Comparison of ENCODE assay signal across 23 mouse cellular contexts in the genomic region with DNA sequence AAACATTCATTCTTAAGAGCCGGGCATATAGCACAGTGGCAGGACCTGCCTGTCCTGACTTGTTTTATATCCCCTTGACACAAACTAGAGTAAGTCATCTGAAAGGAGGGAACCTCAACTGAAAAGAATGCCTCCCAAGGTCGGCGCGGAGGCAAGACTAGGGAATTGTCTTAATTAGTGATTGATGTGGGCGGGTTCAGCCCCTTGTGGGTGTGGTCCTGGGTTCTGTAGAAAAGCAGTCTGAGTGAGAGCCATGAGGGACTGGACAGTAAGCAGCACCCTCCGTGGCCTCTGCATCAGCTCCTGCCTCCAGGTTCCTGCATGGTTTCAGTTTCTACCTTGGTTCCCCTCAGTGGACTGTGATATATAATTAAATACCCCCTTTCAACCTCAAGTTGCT. TPM values are rescaled to one million over a fixed set of nuclear protein-coding genes. Genes with fewer than 3 reads are reported as not detected.
DNase-seq lines count a peak whose midpoint lies in the region; ATAC-seq and TF ChIP-seq lines count a peak whose summit lies in the region.
"Had no signal": no experiment of that assay in that cellular context is flagged by ENCODE, and none has a peak within 500 bp of the region (broad histone marks: within the 10 kb centered on the region; RNA-seq: fewer than 3 reads in every experiment).

No protein-coding gene starts in this region.

- no peaks in the 10 kb centered on the region for H3K27me3 ChIP-seq in embryonic facial prominence, embryonic 15.5 days
- H3K27me3 ChIP-seq in embryonic facial prominence, embryonic 10.5 days (replicated peaks; ENCODE audit: low read depth, poor library complexity, severe bottlenecking): no peaks in the 10 kb centered on the region
- no peaks in the 10 kb centered on the region for H3K27me3 ChIP-seq in stomach, embryonic 15.5 days (replicated peaks)
- no peaks in the 10 kb centered on the region for H3K27me3 ChIP-seq in stomach, postnatal 0 days (ENCODE audit: control insufficient read depth, insufficient read depth, low read length)
- H3K27me3 ChIP-seq: CH12.LX; embryonic facial prominence, embryonic 13.5 days; forebrain, embryonic 13.5 days; forebrain, embryonic 15.5 days; Patski had no signal

- TF ChIP-seq EP300 in stomach, postnatal 0 days (optimal IDR thresholded peaks at IDR 0.05): no peak

- no peaks in the 10 kb centered on the region for H3K4me1 ChIP-seq in embryonic facial prominence, embryonic 15.5 days
- peaks cover 3% of the 10 kb centered on the region for H3K4me1 ChIP-seq in embryonic facial prominence, embryonic 10.5 days
- no peaks in the 10 kb centered on the region for H3K4me1 ChIP-seq in stomach, embryonic 15.5 days
- H3K4me1 ChIP-seq in stomach, postnatal 0 days (replicated peaks; ENCODE audit: control insufficient read depth, insufficient read depth): no peaks in the 10 kb centered on the region

- no peak overlapping the region for H3K27ac ChIP-seq in embryonic facial prominence, embryonic 15.5 days (replicated peaks)
- H3K27ac ChIP-seq in embryonic facial prominence, embryonic 10.5 days (replicated peaks): no peak overlapping the region
- H3K27ac ChIP-seq in stomach, embryonic 15.5 days: no peak overlapping the region
- H3K27ac ChIP-seq in stomach, postnatal 0 days (replicated peaks): no peak overlapping the region
- H3K27ac ChIP-seq: embryonic facial prominence, embryonic 13.5 days; forebrain, embryonic 13.5 days; forebrain, embryonic 15.5 days had no signal

- peak; percentile 42 to 53 for DNase-seq in adrenal gland, adult (ENCODE audit: inconsistent age in 2 of 2, low spot score in 1 of 2)
- DNase-seq in adrenal gland, postnatal 25 days: no peak
- peak; percentile 39 for DNase-seq in adrenal gland, postnatal 14 days
- DNase-seq in adrenal gland, postnatal 10 days: no peak
- DNase-seq in embryonic facial prominence, embryonic 10.5 days (ENCODE audit: low spot score): no peak
- DNase-seq in stomach, postnatal 0 days (ENCODE audit: low spot score): no peak
- DNase-seq: B cell, adult 2 months; cerebellum, adult 11-12 months; cerebellum, adult 2 months; cerebellum, adult 9-10 months; cerebellum, postnatal 10 days; cerebellum, postnatal 25 days; forebrain, postnatal 0 days had no signal

- no peak overlapping the region for H3K4me3 ChIP-seq in embryonic facial prominence, embryonic 15.5 days (replicated peaks)
- H3K4me3 ChIP-seq in embryonic facial prominence, embryonic 10.5 days: no peak overlapping the region
- no peak overlapping the region for H3K4me3 ChIP-seq in stomach, embryonic 15.5 days (replicated peaks)
- H3K4me3 ChIP-seq in stomach, postnatal 0 days (ENCODE audit: low read depth, low read length): no peak overlapping the region
- H3K4me3 ChIP-seq: embryonic facial prominence, embryonic 13.5 days; forebrain, embryonic 13.5 days; forebrain, embryonic 15.5 days had no signal

- no peak overlapping the region for H3K9ac ChIP-seq in embryonic facial prominence, embryonic 15.5 days
- no peak overlapping the region for H3K9ac ChIP-seq in stomach, embryonic 15.5 days
- no peak overlapping the region for H3K9ac ChIP-seq in stomach, postnatal 0 days (ENCODE audit: low read length)
- H3K9ac ChIP-seq: embryonic facial prominence, embryonic 13.5 days; forebrain, embryonic 13.5 days; forebrain, embryonic 15.5 days; forebrain, postnatal 0 days had no signal

- ATAC-seq in embryonic facial prominence, embryonic 15.5 days (ENCODE audit: insufficient number of reproducible peaks, low FRiP score, low TSS enrichment, low read depth): 0 out of 2 replicates have a peak, but pooled peaks have one; percentile 54
- peak; percentile 35; the same call in 1 of the 2 replicates for ATAC-seq in stomach, embryonic 15.5 days (ENCODE audit: insufficient read depth, low FRiP score, low read depth)
- no peak for ATAC-seq in stomach, postnatal 0 days (ENCODE audit: low FRiP score, low TSS enrichment)
- ATAC-seq: activated CD4-positive, CD25-positive, alpha-beta regulatory T cell, adult 4 months; CD4-positive, CD25-positive, alpha-beta regulatory T cell, adult 4 months; forebrain, embryonic 13.5 days; forebrain, embryonic 15.5 days; forebrain, postnatal 0 days; Patski had no signal

- WGBS in embryonic facial prominence, embryonic 15.5 days: 62% methylated on average over 6 of the region's 6 CpGs
- WGBS in embryonic facial prominence, embryonic 10.5 days: 85% methylated on average over 6 of the region's 6 CpGs
- WGBS in stomach, embryonic 15.5 days: 73% methylated on average over 6 of the region's 6 CpGs
- WGBS in stomach, postnatal 0 days: 57% methylated on average over 6 of the region's 6 CpGs

- no peaks in the 10 kb centered on the region for H3K9me3 ChIP-seq in embryonic facial prominence, embryonic 15.5 days (replicated peaks)
- no peaks in the 10 kb centered on the region for H3K9me3 ChIP-seq in embryonic facial prominence, embryonic 10.5 days
- H3K9me3 ChIP-seq in stomach, embryonic 15.5 days: no peaks in the 10 kb centered on the region
- no peaks in the 10 kb centered on the region for H3K9me3 ChIP-seq in stomach, postnatal 0 days (ENCODE audit: control insufficient read depth, low read length)
- H3K9me3 ChIP-seq: embryonic facial prominence, embryonic 13.5 days; forebrain, embryonic 13.5 days; forebrain, embryonic 15.5 days; G1E had no signal

- no peak for TF ChIP-seq CTCF in stomach, postnatal 0 days (IDR thresholded peaks at IDR 0.05; ENCODE audit: low read depth)

- no peak overlapping the region for H3K4me2 ChIP-seq in embryonic facial prominence, embryonic 15.5 days (replicated peaks)
- no peak overlapping the region for H3K4me2 ChIP-seq in stomach, embryonic 15.5 days
- no peak overlapping the region for H3K4me2 ChIP-seq in stomach, postnatal 0 days (replicated peaks; ENCODE audit: low read depth)
- H3K4me2 ChIP-seq: embryonic facial prominence, embryonic 13.5 days; forebrain, embryonic 13.5 days; forebrain, embryonic 15.5 days had no signal

- peaks cover 59% of the 10 kb centered on the region for H3K36me3 ChIP-seq in embryonic facial prominence, embryonic 15.5 days
- H3K36me3 ChIP-seq in embryonic facial prominence, embryonic 10.5 days (replicated peaks): peaks cover 84% of the 10 kb centered on the region
- peaks cover 3% of the 10 kb centered on the region; the same call in 1 of the 2 replicates for H3K36me3 ChIP-seq in stomach, embryonic 15.5 days
- peaks cover 18% of the 10 kb centered on the region for H3K36me3 ChIP-seq in stomach, postnatal 0 days (ENCODE audit: control insufficient read depth, insufficient read depth, low read length)

RNA-seq across cellular contexts. Expression of gene Ostc, which starts 7.0 kb away (rescaled TPM):
- total RNA-seq in adrenal gland, postnatal 25 days (2021): 85.9 and 89.5 TPM in 2 replicates
- total RNA-seq in adrenal gland, postnatal 14 days (2021): 94.0 and 97.0 TPM in 2 replicates
- 100 to 1,000 TPM in 1 of 2 experiments, 10 to 100 TPM in 1; 88.9 to 114 TPM for total RNA-seq in adrenal gland, postnatal 10 days (2021)
- polyA plus RNA-seq in embryonic facial prominence, embryonic 15.5 days (2015; fragmentation: Nextera tagmentation; extraction: Ambion mirVana): 387 and 414 TPM in 2 replicates
- polyA plus RNA-seq in embryonic facial prominence, embryonic 10.5 days (2016; fragmentation: Nextera tagmentation; extraction: Ambion mirVana): 314 TPM in 2 replicates
- 423 and 433 TPM in 2 replicates for polyA plus RNA-seq in stomach, embryonic 15.5 days (2015; fragmentation: Nextera tagmentation; extraction: Ambion mirVana)
- polyA plus RNA-seq in stomach, postnatal 0 days (2015; fragmentation: Nextera tagmentation; extraction: Ambion mirVana): 283 and 300 TPM in 2 replicates

RNA-seq across cellular contexts. Expression of gene Rpl34, which starts 27.9 kb away (rescaled TPM):
- total RNA-seq in adrenal gland, postnatal 25 days (2021): 602 and 744 TPM in 2 replicates
- total RNA-seq in adrenal gland, postnatal 14 days (2021): 654 and 801 TPM in 2 replicates
- 100 to 1,000 TPM; 787 to 809 TPM for total RNA-seq in adrenal gland, postnatal 10 days (2021)
- polyA plus RNA-seq in embryonic facial prominence, embryonic 15.5 days (2015; fragmentation: Nextera tagmentation; extraction: Ambion mirVana): 948 and 971 TPM in 2 replicates
- 961 and 964 TPM in 2 replicates for polyA plus RNA-seq in embryonic facial prominence, embryonic 10.5 days (2016; fragmentation: Nextera tagmentation; extraction: Ambion mirVana)
- polyA plus RNA-seq in stomach, embryonic 15.5 days (2015; fragmentation: Nextera tagmentation; extraction: Ambion mirVana): 843 and 874 TPM in 2 replicates
- polyA plus RNA-seq in stomach, postnatal 0 days (2015; fragmentation: Nextera tagmentation; extraction: Ambion mirVana): 793 and 825 TPM in 2 replicates

Comparison
In these comparisons a context has a peak if more than half of its experiments do, and no peak if none do; other contexts are left out.
1. DNase-seq: peak in adrenal gland, adult (2 of 2) and adrenal gland, postnatal 14 days (single experiment); none in adrenal gland, postnatal 25 days (single experiment), adrenal gland, postnatal 10 days (single experiment), embryonic facial prominence, embryonic 10.5 days (single experiment) and stomach, postnatal 0 days (single experiment).